Mouse (Mus musculus): ENCODE measurements around the gene BC030499. TPM values are rescaled to one million over a fixed set of nuclear protein-coding genes. Genes with fewer than 3 reads are reported as not detected.

The BC030499 gene
- polyA plus RNA-seq, 1 experiment from 2014 or later = 0.29 TPM

DNA sequence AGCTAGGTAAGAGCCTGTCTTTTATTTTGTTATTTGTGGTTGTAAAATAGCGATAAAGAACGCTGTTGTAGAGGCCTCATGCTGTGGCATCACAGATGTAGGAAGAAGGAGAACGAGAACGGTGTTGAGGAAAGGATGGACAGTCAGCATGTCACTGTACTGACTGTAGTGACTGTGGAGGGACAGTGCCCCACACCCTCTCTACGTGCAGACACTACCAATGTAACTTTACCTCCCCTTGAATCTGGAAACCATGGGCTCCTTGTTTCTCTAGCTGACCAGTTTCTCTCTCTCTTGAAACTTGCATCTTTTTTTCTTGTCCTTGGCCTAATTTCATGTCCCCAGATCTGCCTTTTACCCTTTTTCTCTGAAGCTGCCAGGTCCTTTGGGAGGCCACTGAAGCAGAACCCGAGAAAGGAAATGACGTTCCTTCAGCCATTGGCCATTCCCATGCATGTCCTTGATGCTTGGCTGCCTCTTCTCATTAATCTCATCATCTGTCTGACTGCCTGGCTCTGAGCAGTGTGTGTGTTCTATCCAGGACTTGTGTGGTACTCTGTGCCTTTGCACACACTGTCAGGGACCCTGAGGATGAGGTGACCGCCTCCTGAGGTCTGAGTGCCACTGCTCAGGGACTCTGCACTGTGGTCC lies 20.3 kb downstream of the BC030499 start:
- Histone ChIP-seq H3K36me3 (peaks cover 88% of the 10 kb centered on the region), H3K27ac (replicated peaks) (no peak overlapping the region), H3K4me2 (no peak overlapping the region), H3K9me3 (no peaks in the 10 kb centered on the region), H3K27me3 (replicated peaks) (no peaks in the 10 kb centered on the region), H3K4me1 (peaks cover 9% of the 10 kb centered on the region), H3K9ac (no peak overlapping the region), H3K4me3 (no peak overlapping the region)
- no peak for ATAC-seq (ENCODE audit: extremely low read depth, insufficient number of reproducible peaks, low FRiP score, low TSS enrichment)
- WGBS = 89% methylated on average over 8 of the region's 8 CpGs

GRCm38 (mm10) chr11:78313662-78314061 lies 23.0 kb downstream of the BC030499 start:
- no peak for ATAC-seq (ENCODE audit: extremely low read depth, insufficient number of reproducible peaks, low FRiP score, low TSS enrichment)
- WGBS = 82% methylated on average over 2 of the region's 2 CpGs
- no peak overlapping the region for H3K4me2 ChIP-seq
- no peak overlapping the region for H3K9ac ChIP-seq
- peaks cover 94% of the 10 kb centered on the region for H3K36me3 ChIP-seq
- no peaks in the 10 kb centered on the region for H3K9me3 ChIP-seq
- no peak overlapping the region for H3K27ac ChIP-seq (replicated peaks)
- H3K4me3 ChIP-seq = no peak overlapping the region
- H3K4me1 ChIP-seq = no peaks in the 10 kb centered on the region; the same call in 1 of the 2 replicates
- no peaks in the 10 kb centered on the region for H3K27me3 ChIP-seq (replicated peaks)

- H3K27me3 ChIP-seq (replicated peaks) = no peaks in the 10 kb centered on the region
- ATAC-seq (ENCODE audit: extremely low read depth, insufficient number of reproducible peaks, low FRiP score, low TSS enrichment) = no peak
- H3K4me3 ChIP-seq = no peak overlapping the region
- no peak overlapping the region for H3K9ac ChIP-seq
- no peak overlapping the region for H3K27ac ChIP-seq (replicated peaks)
- no peak overlapping the region for H3K4me2 ChIP-seq
- H3K36me3 ChIP-seq = peaks cover 87% of the 10 kb centered on the region
- no peaks in the 10 kb centered on the region for H3K9me3 ChIP-seq
- 84% methylated on average over 2 of the region's 2 CpGs for WGBS
- peaks cover 16% of the 10 kb centered on the region for H3K4me1 ChIP-seq
These were observed 27.8 kb downstream of the BC030499 start for GRCm38 (mm10) chr11:78318411-78318810.

GRCm38 (mm10) chr11:78322076-78322831 lies 31.6 kb downstream of the BC030499 start:
- peak overlapping the region; percentile 62 for H3K4me2 ChIP-seq
- H3K9me3 ChIP-seq = no peaks in the 10 kb centered on the region
- no peaks in the 10 kb centered on the region for H3K27me3 ChIP-seq (replicated peaks)
- peaks cover 27% of the 10 kb centered on the region for H3K4me1 ChIP-seq
- H3K9ac ChIP-seq = no peak overlapping the region
- H3K36me3 ChIP-seq = peaks cover 50% of the 10 kb centered on the region
- 52% methylated on average over 2 of the region's 2 CpGs for WGBS
- no peak overlapping the region for H3K4me3 ChIP-seq
- ATAC-seq (ENCODE audit: extremely low read depth, insufficient number of reproducible peaks, low FRiP score, low TSS enrichment) = no peak
- H3K27ac ChIP-seq (replicated peaks) = peak overlapping the region; percentile 63

GRCm38 (mm10) chr11:78322860-78323259 lies 32.2 kb downstream of the BC030499 start, which contains the start of gene Aldoc:
Gene Aldoc, plus strand, starts transcription at chr11:78322968.
- Histone ChIP-seq H3K27ac (replicated peaks) (peak within 1 kb of the TSS; percentile 65), H3K9me3 (no peaks in the 10 kb centered on the region)
- WGBS = 3% methylated on average over 15 of the region's 15 CpGs

DNA sequence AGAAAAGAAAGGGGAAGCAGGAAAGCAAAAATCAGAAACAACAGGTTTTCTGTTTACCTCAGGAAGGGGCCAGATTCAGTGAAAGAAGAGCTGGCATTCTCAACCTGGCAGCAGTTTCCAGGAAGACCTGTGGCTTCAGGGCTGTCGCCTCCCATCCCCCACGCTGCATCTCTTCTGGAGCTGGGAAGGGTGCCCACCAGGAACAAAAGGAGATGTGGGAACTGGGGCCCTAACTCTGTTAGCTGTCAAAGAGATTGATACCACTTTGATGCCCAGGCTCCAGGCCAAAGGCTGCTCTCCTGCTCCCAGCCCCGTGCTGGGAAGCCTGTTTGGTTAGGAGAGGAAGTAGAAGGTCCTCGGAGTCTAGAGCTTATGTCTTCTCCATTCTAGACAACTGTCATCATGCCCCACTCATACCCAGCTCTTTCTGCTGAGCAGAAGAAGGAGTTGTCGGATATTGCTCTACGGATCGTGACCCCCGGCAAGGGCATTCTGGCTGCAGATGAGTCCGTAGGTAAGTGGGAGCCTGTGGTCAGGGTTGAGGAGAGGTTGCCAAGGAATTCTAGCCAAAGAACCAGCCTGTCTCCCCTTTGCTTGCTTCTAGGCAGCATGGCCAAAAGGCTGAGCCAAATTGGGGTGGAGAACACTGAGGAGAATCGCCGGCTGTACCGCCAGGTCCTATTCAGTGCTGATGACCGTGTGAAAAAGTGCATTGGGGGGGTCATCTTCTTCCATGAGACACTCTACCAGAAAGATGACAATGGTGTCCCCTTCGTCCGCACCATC lies 33.6 kb downstream of the BC030499 start:
- Histone ChIP-seq H3K9ac (peak overlapping the region; percentile 25; the same call in 1 of the 2 replicates), H3K4me1 (peaks cover 32% of the 10 kb centered on the region), H3K4me2 (peak overlapping the region; percentile 62), H3K9me3 (no peaks in the 10 kb centered on the region), H3K4me3 (no peak overlapping the region), H3K27me3 (replicated peaks) (no peaks in the 10 kb centered on the region), H3K27ac (replicated peaks) (no peak overlapping the region), H3K36me3 (peaks cover 31% of the 10 kb centered on the region)
- no peak for ATAC-seq (ENCODE audit: extremely low read depth, insufficient number of reproducible peaks, low FRiP score, low TSS enrichment)
- WGBS = 85% methylated on average over 15 of the region's 15 CpGs

More at GRCm38 (mm10) chr11:78322860-78323259, 32.2 kb downstream of the BC030499 start, which contains the start of gene Aldoc:
- Histone ChIP-seq H3K4me3 (peak within 1 kb of the TSS; percentile 38), H3K4me2 (peak within 1 kb of the TSS; percentile 62), H3K36me3 (peaks cover 44% of the 10 kb centered on the region), H3K27me3 (replicated peaks) (no peaks in the 10 kb centered on the region), H3K4me1 (peaks cover 27% of the 10 kb centered on the region), H3K9ac (peak within 1 kb of the TSS; percentile 69)
- ATAC-seq (ENCODE audit: extremely low read depth, insufficient number of reproducible peaks, low FRiP score, low TSS enrichment) = peak; percentile 92

GRCm38 (mm10) chr11:78324965-78325364 lies 34.3 kb downstream of the BC030499 start:
- Histone ChIP-seq H3K27me3 (replicated peaks) (no peaks in the 10 kb centered on the region), H3K4me2 (no peak overlapping the region), H3K36me3 (peaks cover 23% of the 10 kb centered on the region), H3K4me1 (peaks cover 35% of the 10 kb centered on the region), H3K27ac (replicated peaks) (no peak overlapping the region), H3K9me3 (no peaks in the 10 kb centered on the region), H3K9ac (no peak overlapping the region), H3K4me3 (no peak overlapping the region)
- WGBS = 89% methylated on average over 12 of the region's 12 CpGs
- ATAC-seq (ENCODE audit: extremely low read depth, insufficient number of reproducible peaks, low FRiP score, low TSS enrichment) = no peak

DNA sequence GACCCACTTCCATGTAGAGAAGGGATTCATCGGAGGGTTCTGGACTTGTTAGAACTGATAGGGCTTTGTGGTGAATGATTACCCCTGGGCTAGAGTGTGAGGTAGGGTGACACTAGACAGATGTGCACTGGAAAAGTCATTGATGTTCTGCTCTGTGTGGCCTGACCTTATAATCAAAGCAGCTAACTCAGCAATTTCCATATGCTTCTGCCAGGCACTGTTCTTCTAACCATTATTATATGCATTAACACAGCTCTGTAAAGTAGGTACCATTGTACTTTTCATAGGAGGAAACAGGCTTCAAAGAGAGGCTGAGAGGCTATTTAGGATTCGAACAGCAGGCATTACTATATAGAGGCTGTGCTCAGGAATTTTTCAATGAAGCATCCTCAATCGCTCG lies 36.6 kb downstream of the BC030499 start:
- Histone ChIP-seq H3K9me3 (no peaks in the 10 kb centered on the region), H3K36me3 (peaks cover 1% of the 10 kb centered on the region), H3K4me3 (no peak overlapping the region), H3K4me1 (peaks cover 30% of the 10 kb centered on the region), H3K27ac (replicated peaks) (no peak overlapping the region), H3K4me2 (no peak overlapping the region), H3K27me3 (replicated peaks) (no peaks in the 10 kb centered on the region), H3K9ac (no peak overlapping the region)
- ATAC-seq (ENCODE audit: extremely low read depth, insufficient number of reproducible peaks, low FRiP score, low TSS enrichment) = no peak
- WGBS = 92% methylated on average over 4 of the region's 4 CpGs

DNA sequence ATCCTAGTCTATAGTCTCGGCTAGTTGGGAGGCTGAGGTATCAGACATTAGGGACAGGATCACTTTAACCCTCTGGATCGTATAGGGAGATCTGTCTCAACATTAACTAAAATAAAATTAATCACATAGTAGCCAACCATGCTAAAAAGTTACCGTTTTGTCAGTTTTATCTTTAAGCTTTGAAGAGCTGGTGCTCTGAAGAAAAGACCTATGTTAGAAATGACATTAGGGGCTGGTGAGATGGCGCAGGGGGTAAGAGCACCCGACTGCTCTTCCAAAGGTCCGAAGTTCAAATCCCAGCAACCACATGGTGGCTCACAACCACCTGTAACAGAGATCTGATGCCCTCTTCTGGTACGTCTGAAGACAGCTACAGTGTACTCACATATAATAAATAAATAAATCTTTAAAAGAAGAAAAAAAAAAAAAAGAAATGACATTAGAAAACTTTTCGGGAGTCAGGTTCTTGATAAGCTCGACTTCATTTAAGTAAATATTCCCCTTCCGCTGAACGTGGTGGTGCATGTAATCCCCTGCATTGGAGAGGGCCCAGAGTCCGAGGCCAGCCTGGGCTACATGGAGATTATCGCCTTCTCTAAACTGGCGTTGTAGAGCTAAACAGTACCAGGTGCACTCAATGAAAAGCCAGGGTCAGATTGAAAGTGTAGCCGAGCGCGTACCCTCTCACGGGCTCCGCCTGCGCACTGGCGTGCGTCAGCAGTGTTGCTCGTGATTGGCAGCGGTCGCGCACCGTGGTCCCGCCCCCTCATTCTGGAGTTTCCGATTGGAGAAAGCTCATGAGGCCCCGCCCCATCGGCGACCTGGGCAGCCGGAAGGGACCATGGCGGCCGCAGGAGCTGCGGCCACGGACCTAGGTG lies 37.2 kb downstream of the BC030499 start, which contains the start of gene Pigs:
Gene Pigs, plus strand, starts transcription at position 782 of the 878 bp plus-strand sequence.
- WGBS = 10% methylated on average over 37 of the region's 37 CpGs
- peak; percentile 88 for ATAC-seq (ENCODE audit: extremely low read depth, insufficient number of reproducible peaks, low FRiP score, low TSS enrichment)
- peaks cover 7% of the 10 kb centered on the region for H3K36me3 ChIP-seq
- no peaks in the 10 kb centered on the region for H3K27me3 ChIP-seq (replicated peaks)
- H3K4me1 ChIP-seq = peaks cover 24% of the 10 kb centered on the region
- peak within 1 kb of the TSS; percentile 92 for H3K9ac ChIP-seq
- no peaks in the 10 kb centered on the region for H3K9me3 ChIP-seq
- H3K27ac ChIP-seq (replicated peaks) = peak within 1 kb of the TSS; percentile 32; the same call in 1 of the 2 replicates
- peak within 1 kb of the TSS; percentile 96 for H3K4me2 ChIP-seq
- peak within 1 kb of the TSS; percentile 95 for H3K4me3 ChIP-seq

- H3K27me3 ChIP-seq (replicated peaks) = no peaks in the 10 kb centered on the region
- H3K36me3 ChIP-seq = peaks cover 14% of the 10 kb centered on the region
- peak overlapping the region; percentile 95 for H3K4me3 ChIP-seq
- peaks cover 17% of the 10 kb centered on the region for H3K4me1 ChIP-seq
- no peaks in the 10 kb centered on the region for H3K9me3 ChIP-seq
- H3K9ac ChIP-seq = peak overlapping the region; percentile 92
- H3K27ac ChIP-seq (replicated peaks) = 0 out of 2 replicates have a peak overlapping the region, but pooled peaks have one; percentile 20
- ATAC-seq (ENCODE audit: extremely low read depth, insufficient number of reproducible peaks, low FRiP score, low TSS enrichment) = peak; percentile 12; the same call in 1 of the 2 replicates
- under 1% methylated on average over 41 of the region's 41 CpGs for WGBS
- H3K4me2 ChIP-seq = peak overlapping the region; percentile 96
These were observed 37.9 kb downstream of the BC030499 start for GRCm38 (mm10) chr11:78328512-78329056.
